Mouse (Mus musculus) WW6 (cell line): ENCODE measurements around the gene Mapk11.

Experiments used
- DNase-seq: peaks from one replicate; pipeline ENCODE4 v3.0.0-alpha.2; 2013; ENCODE audit warnings: low read depth, low spot score

Gene Mapk11

GRCm38 (mm10) chr15:89104425-89104824, 45.0 kb downstream of the Mapk11 start:
- no peak for DNase-seq

GRCm38 (mm10) chr15:89103921-89104320, 45.5 kb downstream of the Mapk11 start:
- no peak for DNase-seq

- no peak for DNase-seq
Observed at GRCm38 (mm10) chr15:89102646-89103045, 46.8 kb downstream of the Mapk11 start.

GRCm38 (mm10) chr15:89100823-89101222, 48.6 kb downstream of the Mapk11 start:
- no peak for DNase-seq

- no peak for DNase-seq
Observed at GRCm38 (mm10) chr15:89098616-89099015, 50.8 kb downstream of the Mapk11 start.

GRCm38 (mm10) chr15:89097450-89097849, 52.0 kb downstream of the Mapk11 start:
- DNase-seq: no peak
